Mouse (Mus musculus) embryo, embryonic 9.5 days (tissue): ENCODE measurements around the gene Zdhhc14.

Source experiments
- DNase-seq: peaks from one replicate; pipeline ENCODE4 v3.0.0-alpha.2; 2017; ENCODE audit errors: extremely low spot score

Gene Zdhhc14

DNA sequence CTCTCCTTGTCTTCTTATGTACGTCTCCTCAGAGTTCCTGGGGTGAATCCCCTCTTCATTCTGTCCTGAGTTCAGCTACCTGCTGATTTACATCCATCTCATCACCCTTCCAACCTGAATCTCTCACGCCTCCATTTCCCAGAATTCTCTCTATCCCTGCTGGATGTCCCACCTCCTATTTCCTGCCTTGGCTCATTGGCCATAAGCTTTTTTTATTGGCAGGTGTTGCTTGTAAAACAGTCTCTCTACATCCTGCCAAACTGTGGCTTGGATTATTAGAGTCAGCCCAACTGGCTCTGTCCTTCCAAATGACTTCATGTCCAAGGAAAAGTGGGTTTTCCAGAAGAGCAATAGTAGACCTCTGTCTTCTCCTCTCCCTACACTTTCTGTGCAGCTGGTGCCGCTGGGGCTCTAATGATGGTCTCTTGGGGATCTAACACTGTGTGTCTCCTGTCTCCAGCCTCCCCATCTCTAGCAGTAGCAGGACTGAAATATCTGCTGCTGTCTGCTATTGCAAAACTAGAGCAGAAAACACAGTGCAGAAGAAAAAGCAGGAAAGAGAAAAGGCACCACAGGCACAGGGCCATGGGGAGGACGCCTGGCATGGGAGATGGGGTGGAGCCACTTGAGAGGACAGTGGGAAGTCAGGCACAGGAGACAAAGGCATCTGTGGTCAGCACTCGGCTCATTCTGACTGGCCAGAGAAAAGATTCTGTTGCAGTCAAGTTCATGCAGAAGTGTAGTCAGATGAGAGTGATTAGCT is 288.0 kb downstream of the Zdhhc14 start:
- no peak for DNase-seq

DNA sequence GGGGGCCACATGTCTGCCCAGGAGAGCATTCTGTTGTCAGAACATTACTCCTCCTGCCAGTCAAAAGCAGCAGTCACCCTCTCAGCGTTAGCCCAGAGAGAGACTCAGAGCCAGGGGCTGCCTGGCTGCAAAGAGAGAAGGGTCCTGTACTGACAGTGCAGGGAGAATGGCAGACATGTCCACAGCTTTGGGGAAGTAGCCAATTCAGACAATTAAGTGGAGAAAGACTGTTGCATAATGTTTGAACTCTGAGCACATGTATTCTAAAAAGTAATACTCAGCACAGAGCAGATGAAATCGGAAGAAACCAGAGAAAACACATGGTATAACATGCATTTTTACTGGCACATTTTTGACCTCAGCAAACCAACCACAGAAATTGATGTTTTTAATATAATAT is 292.9 kb downstream of the Zdhhc14 start:
- DNase-seq: no peak

- DNase-seq: no peak
Observed at GRCm38 (mm10) chr17:5792164-5792791, 299.9 kb downstream of the Zdhhc14 start.

DNA sequence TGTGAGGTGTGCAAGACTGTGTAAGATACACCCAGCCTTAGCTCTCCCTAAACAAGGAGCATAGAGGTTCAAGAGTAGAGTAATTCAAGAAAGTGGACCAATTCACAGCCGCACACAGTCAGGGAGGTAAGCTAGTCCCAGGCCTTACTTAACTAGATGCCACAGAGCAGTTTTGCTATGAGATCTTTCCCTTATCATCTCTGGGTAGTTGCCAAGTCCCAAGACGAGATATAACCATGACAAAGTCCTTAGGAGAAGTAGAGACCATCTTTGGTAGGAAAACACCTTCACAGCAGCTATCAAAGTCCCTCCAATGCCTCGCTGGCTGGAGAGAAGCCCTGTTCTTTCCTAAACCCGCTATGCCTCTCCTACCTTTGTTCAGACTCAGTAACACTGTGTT is 301.2 kb downstream of the Zdhhc14 start:
- no peak for DNase-seq

DNA sequence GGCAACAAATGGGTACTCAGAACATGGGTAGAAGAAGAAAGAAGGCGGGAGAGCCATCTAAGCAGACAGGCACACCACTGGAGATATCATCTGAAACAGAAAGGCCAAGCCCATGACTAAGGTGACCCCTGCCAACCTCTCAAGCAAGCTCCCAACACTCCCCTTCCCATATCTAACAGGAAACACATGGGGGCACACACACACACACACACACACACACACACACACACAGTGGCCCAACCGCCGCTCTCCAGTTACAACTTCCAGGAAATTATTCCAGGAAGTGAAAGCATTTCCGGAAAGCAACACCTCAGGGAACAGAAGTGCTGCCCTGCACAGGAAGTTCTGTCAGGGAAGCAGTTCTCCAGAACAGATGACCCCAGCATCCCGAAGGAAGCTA is 301.9 kb downstream of the Zdhhc14 start:
- no peak for DNase-seq

DNA sequence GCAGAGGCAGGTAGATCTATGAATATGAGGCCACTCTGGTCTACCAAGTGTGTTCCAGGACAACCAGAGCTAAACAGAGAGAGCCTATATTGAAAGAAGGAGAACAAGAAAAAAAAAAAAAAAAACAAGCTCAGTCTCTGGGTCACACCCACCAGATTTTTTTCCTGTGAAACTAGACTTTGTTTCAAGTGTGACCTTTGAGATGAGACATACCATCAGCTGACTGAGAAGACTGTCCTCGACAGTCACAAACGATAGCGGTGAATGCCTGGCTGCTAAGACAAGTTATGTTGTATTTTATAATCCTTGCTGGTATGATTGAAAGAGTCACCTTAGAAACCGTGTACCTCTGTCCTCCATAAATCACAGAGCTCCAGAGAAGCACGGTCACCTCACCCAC is 303.0 kb downstream of the Zdhhc14 start:
- no peak for DNase-seq

GRCm38 (mm10) chr17:5795878-5796277 is 303.5 kb downstream of the Zdhhc14 start:
- DNase-seq: peak; percentile 73

GRCm38 (mm10) chr17:5797124-5797760 is 304.9 kb downstream of the Zdhhc14 start:
- no peak for DNase-seq

GRCm38 (mm10) chr17:5798221-5798801 is 306.0 kb downstream of the Zdhhc14 start:
- DNase-seq: no peak

- no peak for DNase-seq
Observed at GRCm38 (mm10) chr17:5798900-5799299, 306.5 kb downstream of the Zdhhc14 start.

DNA sequence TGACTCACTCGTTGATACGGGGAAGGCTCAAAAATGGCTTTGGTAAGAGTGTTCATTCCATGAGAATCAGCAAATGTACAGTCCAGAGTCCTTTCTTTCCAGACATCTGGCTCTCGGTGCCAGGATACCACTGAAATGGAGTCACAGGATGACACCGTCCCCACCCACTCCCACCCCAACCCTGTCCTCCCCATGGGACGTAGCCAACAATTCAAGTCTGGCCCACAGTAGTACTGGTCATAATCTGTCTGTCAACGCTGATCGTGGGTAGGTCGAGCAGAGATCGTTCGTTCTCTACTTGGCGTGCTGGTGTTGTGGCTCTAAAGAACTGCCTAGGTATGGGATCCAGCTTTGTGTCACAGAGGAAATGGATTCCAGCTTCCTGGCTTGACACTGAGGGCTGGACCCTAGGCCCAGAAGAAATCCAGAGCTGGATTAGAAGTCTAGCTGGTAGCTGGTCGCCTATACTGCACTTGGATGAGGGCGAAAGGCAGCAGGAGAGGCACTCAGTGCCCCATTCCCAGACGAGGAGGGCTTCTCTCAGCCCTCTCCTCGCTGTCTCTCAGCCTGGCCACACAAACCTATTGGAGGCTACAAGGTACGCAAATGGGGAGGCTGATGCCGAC is 307.2 kb downstream of the Zdhhc14 start:
- no peak for DNase-seq

DNA sequence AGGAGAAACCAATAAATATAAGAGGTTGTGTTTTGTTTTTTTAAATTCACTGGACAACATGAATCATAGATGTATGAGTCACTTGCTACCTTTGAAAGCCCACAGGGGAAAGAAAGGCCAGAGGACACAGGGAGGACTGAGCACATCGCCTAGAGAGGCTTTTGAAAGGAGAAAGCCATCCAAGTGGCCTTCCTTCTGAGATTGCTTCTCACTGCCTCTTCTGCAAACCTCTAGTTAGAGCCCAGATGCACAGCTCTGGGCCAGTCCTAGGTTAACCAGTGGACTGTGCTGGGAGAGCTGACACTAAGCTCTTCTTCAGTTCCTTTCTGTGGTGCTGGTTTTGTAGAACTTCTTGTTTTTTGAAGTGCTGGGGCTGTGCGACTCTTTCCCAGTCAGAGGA is 307.9 kb downstream of the Zdhhc14 start:
- DNase-seq: no peak

- no peak for DNase-seq
Observed at GRCm38 (mm10) chr17:5800824-5801560, 308.6 kb downstream of the Zdhhc14 start.

GRCm38 (mm10) chr17:5801761-5802655 is 309.7 kb downstream of the Zdhhc14 start:
- DNase-seq: no peak

GRCm38 (mm10) chr17:5802656-5802955 is 310.2 kb downstream of the Zdhhc14 start:
- no peak for DNase-seq
